Mouse (Mus musculus) MEL (cell line): ENCODE data around the gene Lhfp. TPM values are rescaled to one million over a fixed set of nuclear protein-coding genes. Genes with fewer than 3 reads are reported as not detected.

Source experiments
- DNase-seq: peaks from one replicate; pipeline ENCODE4 v3.0.0; 2011; ENCODE audit warnings: low read depth, low spot score
- H3K27ac ChIP-seq: 2 replicates; pipeline ENCODE4 v1.5.1; 2012; ENCODE audit warnings: low read depth, mild to moderate bottlenecking, control low read depth, low read length, moderate library complexity; ENCODE audit not compliant: control insufficient read depth
- H3K27me3 ChIP-seq, 2 experiments: fragments of 150-350 bp in 1 of 2; sonication (generic) in 1 of 2; 2 replicates each; pipeline ENCODE4 v1.6.1; 2012; ENCODE audit warnings: low read length in 2 of 2, mild to moderate bottlenecking in 2 of 2, improper control_type of control experiment in 1 of 2, moderate library complexity in 1 of 2; ENCODE audit not compliant: insufficient read depth in 2 of 2, control insufficient read depth in 1 of 2
- H3K36me3 ChIP-seq, 2 experiments: 2 replicates each; pipeline ENCODE4 v1.6.1; 2012 to 2014; ENCODE audit warnings: low read length in 2 of 2, improper control_type of control experiment in 1 of 2, inconsistent platforms in 1 of 2, mild to moderate bottlenecking in 1 of 2; ENCODE audit not compliant: insufficient read depth in 2 of 2, control insufficient read depth in 1 of 2
- H3K4me1 ChIP-seq, 2 experiments: fragments of 150-350 bp in 1 of 2; sonication (generic) in 1 of 2; 2 replicates each; pipeline ENCODE4 v1.6.1; 2012; ENCODE audit warnings: low read length in 2 of 2, improper control_type of control experiment in 1 of 2, mild to moderate bottlenecking in 1 of 2; ENCODE audit not compliant: insufficient read depth in 2 of 2, control insufficient read depth in 1 of 2
- H3K4me3 ChIP-seq, 2 experiments: fragments of 150-350 bp in 1 of 2; sonication (generic) in 1 of 2; 2 replicates each; pipeline ENCODE4 v1.5.1; 2012; ENCODE audit warnings: low read depth in 2 of 2, low read length in 2 of 2, mild to moderate bottlenecking in 2 of 2, moderate library complexity in 2 of 2, control low read depth in 1 of 2, improper control_type of control experiment in 1 of 2; ENCODE audit not compliant: control insufficient read depth in 1 of 2, insufficient read depth in 1 of 2
- H3K79me2 ChIP-seq: 2 replicates; pipeline ENCODE4 v1.6.1; 2012; ENCODE audit warnings: mild to moderate bottlenecking, low read length, moderate library complexity; ENCODE audit not compliant: control insufficient read depth, poor library complexity, insufficient read depth
- H3K9ac ChIP-seq: 2 replicates; pipeline ENCODE4 v1.6.1; 2012; ENCODE audit warnings: low read depth, mild to moderate bottlenecking, control low read depth, low read length, moderate library complexity; ENCODE audit not compliant: control insufficient read depth, poor library complexity, severe bottlenecking
- H3K9me3 ChIP-seq: fragments of 150-350 bp; sonication (generic); replicated peaks from 2 replicates; pipeline ENCODE4 v1.6.1; 2012; ENCODE audit warnings: mild to moderate bottlenecking, low read length, improper control_type of control experiment, moderate library complexity; ENCODE audit not compliant: insufficient read depth
- BHLHE40 ChIP-seq: IDR thresholded peaks from 2 replicates; pipeline ENCODE4 v1.6.1; 2012; ENCODE audit warnings: low read depth, mild to moderate bottlenecking, inconsistent platforms, low read length, improper control_type of control experiment, borderline replicate concordance
- CHD2 ChIP-seq: IDR thresholded peaks from 2 replicates; pipeline ENCODE4 v1.6.1; 2011; ENCODE audit warnings: low read length, improper control_type of control experiment
- CTCF ChIP-seq, 3 experiments: IDR thresholded peaks in 2 of 3; conservative IDR thresholded peaks in 1 of 3; 2 replicates each; pipeline ENCODE4 v1.5.1; 2011 to 2012; ENCODE audit warnings: low read length in 3 of 3, low read depth in 2 of 3, mild to moderate bottlenecking in 2 of 3, improper control_type of control experiment in 1 of 3, inconsistent platforms in 1 of 3, mixed read lengths in 1 of 3, moderate library complexity in 1 of 3; ENCODE audit not compliant: control insufficient read depth in 1 of 3, insufficient read depth in 1 of 3, poor library complexity in 1 of 3, severe bottlenecking in 1 of 3
- E2F4 ChIP-seq: IDR thresholded peaks from 2 replicates; pipeline ENCODE4 v1.6.1; 2011; ENCODE audit warnings: low read depth, low read length, improper control_type of control experiment, borderline replicate concordance
- ELF1 ChIP-seq: IDR thresholded peaks from 2 replicates; pipeline ENCODE4 v1.6.1; 2014; ENCODE audit warnings: low read depth, mild to moderate bottlenecking, inconsistent platforms, low read length, improper control_type of control experiment, moderate library complexity
- EP300 ChIP-seq, 2 experiments: IDR thresholded peaks; 2 replicates each; pipeline ENCODE4 v1.6.1; 2011; ENCODE audit warnings: improper control_type of control experiment in 2 of 2, low read length in 2 of 2, low read depth in 1 of 2, mild to moderate bottlenecking in 1 of 2
- ETS1 ChIP-seq: IDR thresholded peaks from 2 replicates; pipeline ENCODE4 v1.6.1; 2012; ENCODE audit warnings: low read depth, mild to moderate bottlenecking, inconsistent platforms, low read length, improper control_type of control experiment, moderate library complexity
- GATA1 ChIP-seq: IDR thresholded peaks from 2 replicates; pipeline ENCODE4 v1.6.1; 2011; ENCODE audit warnings: low read depth, low read length, improper control_type of control experiment
- HCFC1 ChIP-seq: IDR thresholded peaks from 2 replicates; pipeline ENCODE4 v1.6.1; 2012; ENCODE audit warnings: low read depth, mild to moderate bottlenecking, inconsistent platforms, low read length, improper control_type of control experiment, moderate library complexity
- MAFK ChIP-seq: IDR thresholded peaks from 2 replicates; pipeline ENCODE4 v1.6.1; 2011; ENCODE audit warnings: low read depth, mild to moderate bottlenecking, low read length, improper control_type of control experiment, borderline replicate concordance
- MAX ChIP-seq: IDR thresholded peaks from 2 replicates; pipeline ENCODE4 v1.6.1; 2011; ENCODE audit warnings: low read length, improper control_type of control experiment
- MAZ ChIP-seq: IDR thresholded peaks from 2 replicates; pipeline ENCODE4 v1.6.1; 2012; ENCODE audit warnings: low read depth, mild to moderate bottlenecking, inconsistent platforms, low read length, improper control_type of control experiment
- MEF2A ChIP-seq: IDR thresholded peaks from 2 replicates; pipeline ENCODE4 v1.6.1; 2014; ENCODE audit warnings: low read depth, mild to moderate bottlenecking, inconsistent platforms, low read length, improper control_type of control experiment; ENCODE audit not compliant: poor library complexity, insufficient replicate concordance, severe bottlenecking; ENCODE audit errors: extremely low read depth
- NRF1 ChIP-seq: IDR thresholded peaks from 2 replicates; pipeline ENCODE4 v1.6.1; 2014; ENCODE audit warnings: low read depth, mild to moderate bottlenecking, inconsistent platforms, low read length, improper control_type of control experiment, moderate library complexity; ENCODE audit not compliant: poor library complexity, insufficient read depth, severe bottlenecking
- POLR2AphosphoS2 ChIP-seq: IDR thresholded peaks from 2 replicates; pipeline ENCODE4 v1.6.1; 2011; ENCODE audit warnings: low read length, improper control_type of control experiment
- RCOR1 ChIP-seq: IDR thresholded peaks from 2 replicates; pipeline ENCODE4 v1.6.1; 2012; ENCODE audit warnings: low read depth, mild to moderate bottlenecking, inconsistent platforms, low read length, improper control_type of control experiment
- SIN3A ChIP-seq: IDR thresholded peaks from 2 replicates; pipeline ENCODE4 v1.6.1; 2012; ENCODE audit warnings: low read length, improper control_type of control experiment, inconsistent platforms
- SMC3 ChIP-seq: IDR thresholded peaks from 2 replicates; pipeline ENCODE4 v1.6.1; 2011; ENCODE audit warnings: low read depth, low read length, improper control_type of control experiment
- TBP ChIP-seq: IDR thresholded peaks from 2 replicates; pipeline ENCODE4 v1.8.0; 2011; ENCODE audit warnings: low read depth, low read length, improper control_type of control experiment
- TCF12 ChIP-seq: IDR thresholded peaks from 2 replicates; pipeline ENCODE4 v1.6.1; 2014; ENCODE audit warnings: low read depth, mild to moderate bottlenecking, inconsistent platforms, low read length, improper control_type of control experiment, moderate library complexity
- USF2 ChIP-seq, 2 experiments: IDR thresholded peaks; 2 replicates each; pipeline ENCODE4 v1.6.1; 2011 to 2012; ENCODE audit warnings: improper control_type of control experiment in 2 of 2, low read length in 2 of 2, borderline replicate concordance in 1 of 2, inconsistent platforms in 1 of 2, low read depth in 1 of 2, mild to moderate bottlenecking in 1 of 2; ENCODE audit not compliant: insufficient read depth in 1 of 2
- ZKSCAN1 ChIP-seq: IDR thresholded peaks from 2 replicates; pipeline ENCODE4 v1.6.1; 2012; ENCODE audit warnings: low read depth, mild to moderate bottlenecking, inconsistent platforms, low read length, improper control_type of control experiment, moderate library complexity
- ZMIZ1 ChIP-seq: IDR thresholded peaks from 2 replicates; pipeline ENCODE4 v1.6.1; 2012; ENCODE audit warnings: low read depth, mild to moderate bottlenecking, inconsistent platforms, low read length, improper control_type of control experiment, moderate library complexity
- ZNF384 ChIP-seq: IDR thresholded peaks from 2 replicates; pipeline ENCODE4 v1.6.1; 2012; ENCODE audit warnings: low read depth, mild to moderate bottlenecking, inconsistent platforms, low read length, improper control_type of control experiment
- polyA plus RNA-seq, 2 experiments: library from polyadenylated mRNA; stranded (reverse) in 1 of 2; unstranded in 1 of 2; fragments of >175 nt in 1 of 2; fragments of >200 nt in 1 of 2; gene quantifications; 2 replicates each; pipeline versions ENCODE4 v1.2.1 to v1.2.4; 2012; ENCODE audit warnings: low replicate concordance in 2 of 2, low read depth in 1 of 2; ENCODE audit not compliant: insufficient read length in 2 of 2, insufficient read depth in 1 of 2, missing spikeins in 1 of 2
- total RNA-seq: library from RNA; depleted of rRNA; stranded (reverse); fragments of 300-350 nt; gene quantifications from 2 replicates; pipeline ENCODE4 v1.2.3, GENCODE M21; 2012

Lhfp gene
- total and polyA plus RNA-seq, 3 experiments = not detected

DNA sequence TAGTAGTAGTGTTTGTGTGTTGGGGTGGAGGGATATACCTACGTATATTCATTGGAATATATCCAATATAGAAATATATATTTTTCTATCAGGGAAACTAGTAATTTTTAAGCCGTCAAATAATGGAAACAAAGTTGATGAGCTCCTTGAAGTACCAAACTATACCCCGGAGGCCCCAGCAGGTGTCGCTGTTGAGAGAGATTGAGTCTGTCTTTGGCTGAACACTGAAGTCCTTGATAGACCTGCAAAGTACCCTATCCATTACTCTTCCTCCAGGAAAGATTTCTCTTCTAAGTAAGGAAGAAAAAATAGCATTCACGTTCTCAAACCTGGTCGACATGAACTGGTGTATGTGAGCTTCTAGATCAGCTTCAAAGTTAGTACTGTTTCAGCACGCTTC lies 12.3 kb upstream of the Lhfp start (continued):
- peak; percentile 76 to 84 (median 81) for TF ChIP-seq CTCF (IDR thresholded peaks at IDR 0.05 in 2 of 3, conservative IDR thresholded peaks at IDR 0.05 in 1 of 3; ENCODE audit: control insufficient read depth in 1 of 3, insufficient read depth in 1 of 3, low read depth in 2 of 3, low read length in 3 of 3, poor library complexity in 1 of 3, severe bottlenecking in 1 of 3)
- no peak for TF ChIP-seq USF2 (IDR thresholded peaks at IDR 0.05; ENCODE audit: borderline replicate concordance in 1 of 2, insufficient read depth in 1 of 2, low read depth in 1 of 2, low read length in 2 of 2)
- peak; percentile 78 for TF ChIP-seq SMC3
- TF ChIP-seq EP300 (IDR thresholded peaks at IDR 0.05; ENCODE audit: low read depth in 1 of 2, low read length in 2 of 2) = no peak
- TF ChIP-seq CHD2 = no peak
- TF ChIP-seq MAZ = no peak
- no peak for TF ChIP-seq BHLHE40

DNA sequence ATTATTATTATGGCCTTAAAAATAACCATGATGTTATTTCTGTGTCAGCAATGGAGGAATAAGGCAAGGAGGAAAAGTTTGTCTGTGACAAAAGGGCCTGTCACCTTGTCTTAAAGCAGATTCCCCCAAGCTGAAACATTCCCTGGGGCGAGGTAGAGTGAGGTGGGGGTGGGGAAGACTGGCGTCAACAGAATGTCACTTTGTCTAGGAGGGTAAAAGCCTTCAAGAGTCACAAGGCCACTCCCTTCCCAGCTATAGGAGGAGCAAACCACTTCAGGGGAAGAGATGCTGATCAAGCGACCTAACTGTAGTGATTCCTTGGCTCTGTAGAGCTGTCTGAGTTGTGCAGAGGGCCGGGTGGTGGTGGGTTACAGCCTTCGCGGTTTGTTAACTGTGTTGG lies 9.7 kb upstream of the Lhfp start:
- Histone ChIP-seq H3K27me3 (no peaks in the 10 kb centered on the region; a peak in 1 of 4 replicates), H3K9ac (no peak overlapping the region), H3K27ac (no peak overlapping the region), H3K4me3 (no peak overlapping the region), H3K79me2 (no peaks in the 10 kb centered on the region), H3K9me3 (no peaks in the 10 kb centered on the region), H3K4me1 (peaks cover 0 to 18% of the 10 kb centered on the region in 2 experiments; a peak in 2 of 4 replicates), H3K36me3 (peaks cover 0 to 6% of the 10 kb centered on the region in 2 experiments; a peak in 2 of 4 replicates)
- no peak for TF ChIP-seq MEF2A
- no peak for TF ChIP-seq E2F4
- no peak for TF ChIP-seq EP300 (IDR thresholded peaks at IDR 0.05; ENCODE audit: low read depth in 1 of 2, low read length in 2 of 2)
- no peak for TF ChIP-seq ZKSCAN1
- TF ChIP-seq CHD2 = no peak
- TF ChIP-seq MAX = no peak
- DNase-seq = no peak

DNA sequence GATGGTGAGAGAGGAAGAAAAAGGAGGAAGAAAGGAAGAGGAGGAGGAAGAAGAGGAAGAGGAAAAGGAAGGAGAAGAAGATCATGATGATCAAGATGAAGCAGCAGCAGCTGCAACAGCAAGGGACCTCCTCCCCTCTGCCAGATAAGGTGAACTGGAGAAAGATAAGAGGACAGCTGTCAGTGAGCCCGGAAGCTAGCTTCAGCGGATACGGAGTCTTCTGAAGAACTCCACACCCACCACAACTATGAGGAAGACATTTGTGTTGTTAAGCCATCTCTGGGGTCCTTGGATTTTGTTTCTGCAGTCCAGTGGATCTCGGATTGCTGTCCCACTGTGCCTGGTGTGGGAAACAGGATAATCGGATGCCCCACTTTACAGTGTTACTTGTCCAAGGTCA lies 8.9 kb upstream of the Lhfp start:
- peak; percentile 43 for DNase-seq
- no peak overlapping the region for H3K9ac ChIP-seq
- peaks cover 0 to 18% of the 10 kb centered on the region in 2 experiments; a peak in 2 of 4 replicates for H3K4me1 ChIP-seq
- H3K27ac ChIP-seq = peak overlapping the region; percentile 29; the same call in 1 of the 2 replicates
- H3K36me3 ChIP-seq = peaks cover 0 to 6% of the 10 kb centered on the region in 2 experiments; a peak in 2 of 4 replicates
- H3K79me2 ChIP-seq = no peaks in the 10 kb centered on the region
- no peaks in the 10 kb centered on the region; a peak in 1 of 4 replicates for H3K27me3 ChIP-seq
- peak; percentile 84 for TF ChIP-seq TCF12
- no peak for TF ChIP-seq MAFK
- no peak for TF ChIP-seq ZNF384
- 0 out of 2 replicates have a peak, but pooled peaks have one; percentile 43 for TF ChIP-seq HCFC1
- no peak for TF ChIP-seq TBP
- TF ChIP-seq EP300 (IDR thresholded peaks at IDR 0.05; ENCODE audit: low read depth in 1 of 2, low read length in 2 of 2) = peak; percentile 74 to 77
- 0 out of 2 replicates have a peak, but pooled peaks have one; percentile 38 for TF ChIP-seq RCOR1
- TF ChIP-seq E2F4 = no peak
- no peak for TF ChIP-seq NRF1
- peak; percentile 62 for TF ChIP-seq SIN3A
- TF ChIP-seq POLR2AphosphoS2 = no peak
- peak; percentile 91 for TF ChIP-seq GATA1
- peak; percentile 94 for TF ChIP-seq ETS1
- no peak for TF ChIP-seq ZMIZ1
- TF ChIP-seq ELF1 = peak; percentile 67
- no peak for TF ChIP-seq CHD2
- H3K4me3 ChIP-seq = peak overlapping the region in 1 of 2 experiments; percentile 29; a peak in 1 of 4 replicates
- H3K9me3 ChIP-seq = no peaks in the 10 kb centered on the region
